Mouse (Mus musculus): Measurements from ENCODE around the gene Rpl37a. TPM values are rescaled to one million over a fixed set of nuclear protein-coding genes. Genes with fewer than 3 reads are reported as not detected.

Rpl37a gene
- 3,321 TPM for total RNA-seq (2023)

GRCm38 (mm10) chr1:72710753-72711653 lies at the start of gene Rpl37a:
Gene Rpl37a (plus strand): TSS chr1:72711290.

GRCm38 (mm10) chr1:72700479-72700878 lies 10.6 kb upstream of the Rpl37a start, which contains the start of gene Ankar:
Gene Ankar (minus strand): TSS chr1:72700579.

Other genes with a start within 250 kb of the Rpl37a start
- gene March4, start 174.4 kb upstream of the Rpl37a start, total RNA-seq (2023): not detected
- 39.6 TPM for gene Smarcal1, start 128.0 kb upstream of the Rpl37a start, total RNA-seq (2023)
- gene Ankar, start 10.7 kb upstream of the Rpl37a start, total RNA-seq (2023): not detected
- not detected for gene Igfbp2, start 113.2 kb downstream of the Rpl37a start, total RNA-seq (2023)
- gene Igfbp5, start 163.6 kb downstream of the Rpl37a start, total RNA-seq (2023): 9.3 TPM

Data from CD4-positive naive resting alpha-beta T cell, adult 57 days (primary cell).